Mouse (Mus musculus) intestine, postnatal 0 days (tissue): ENCODE results near the gene Card10. TPM values are rescaled to one million over a fixed set of nuclear protein-coding genes. Genes with fewer than 3 reads are reported as not detected.
A peak's percentile ranks its signal among the peaks of the same experiment; 100 is the strongest.

Source experiments
- ATAC-seq: fragments of 200-750 bp; cut with Nextera tagmentation; 2 replicates; pipeline ENCODE4 v1.8.0; 2017; ENCODE audit warnings: mild to moderate bottlenecking, moderate TSS enrichment, moderate library complexity
- H3K27ac ChIP-seq: fragments of 300-500 bp; sonication (generic); 2 replicates; pipeline ENCODE4 v1.5.1; 2014; ENCODE audit warnings: mild to moderate bottlenecking, low read depth, low read length, moderate library complexity
- H3K27me3 ChIP-seq: fragments of 300-500 bp; sonication (generic); replicated peaks from 2 replicates; pipeline ENCODE4 v1.6.1; 2014; ENCODE audit warnings: low read length, mixed read lengths; ENCODE audit not compliant: control insufficient read depth, insufficient read depth
- H3K36me3 ChIP-seq: fragments of 300-500 bp; sonication (generic); 2 replicates; pipeline ENCODE4 v1.6.1; 2014; ENCODE audit warnings: mild to moderate bottlenecking, moderate library complexity; ENCODE audit not compliant: control insufficient read depth, insufficient read depth
- H3K4me1 ChIP-seq: fragments of 300-500 bp; sonication (generic); replicated peaks from 2 replicates; pipeline ENCODE4 v1.6.1; 2014; ENCODE audit warnings: antibody characterized with exemption, low read length, mixed read lengths; ENCODE audit not compliant: control insufficient read depth, insufficient read depth
- H3K4me2 ChIP-seq: fragments of 300-500 bp; sonication (generic); replicated peaks from 2 replicates; pipeline ENCODE4 v1.6.1; 2014; ENCODE audit warnings: low read depth, mild to moderate bottlenecking, moderate library complexity
- H3K4me3 ChIP-seq: fragments of 300-500 bp; sonication (generic); 2 replicates; pipeline ENCODE4 v1.5.1; 2014; ENCODE audit warnings: low read depth, low read length
- H3K9ac ChIP-seq: fragments of 300-500 bp; sonication (generic); 2 replicates; pipeline ENCODE4 v1.6.1; 2014; ENCODE audit warnings: mild to moderate bottlenecking, low read depth, low read length
- H3K9me3 ChIP-seq: fragments of 300-500 bp; sonication (generic); 2 replicates; pipeline ENCODE4 v1.6.1; 2016; ENCODE audit warnings: mixed run types; ENCODE audit not compliant: control insufficient read depth
- CTCF ChIP-seq: sonication (generic); IDR thresholded peaks from 2 replicates; pipeline ENCODE4 v1.5.1; 2016; ENCODE audit warnings: low read depth, mild to moderate bottlenecking, control low read depth, antibody characterized with exemption, moderate library complexity
- WGBS: fragments of 180-500 bp; shearing (Covaris S2); extraction: QIAGEN DNeasy Blood & Tissue Kit; methylation state at CpG from one replicate; pipeline ENCODE4 v1.1.7; 2014; 5-methylcytosine and 5-hydroxymethylcytosine counted together
- polyA plus RNA-seq: library from polyadenylated mRNA; unstranded; fragments of >200 nt; fragmentation: Nextera tagmentation; extraction: Ambion mirVana; gene quantifications from 2 replicates; pipeline ENCODE4 v1.2.1, GENCODE M21; 2015

The Card10 gene
- polyA plus RNA-seq, 1 experiment from 2014 or later: 3.2 TPM

GRCm38 (mm10) chr15:78785961-78786360 is 16.9 kb downstream of the Card10 start:
- no peak overlapping the region for H3K4me3 ChIP-seq
- peak; percentile 40 for TF ChIP-seq CTCF
- H3K4me2 ChIP-seq: no peak overlapping the region
- WGBS: 23% methylated on average over 7 of the region's 7 CpGs
- peak overlapping the region; percentile 62; the same call in 1 of the 2 replicates for H3K27ac ChIP-seq
- peaks cover 12% of the 10 kb centered on the region; the same call in 1 of the 2 replicates for H3K36me3 ChIP-seq
- H3K4me1 ChIP-seq: 0 out of 2 replicates have a peak, but pooled peaks cover 6% of the 10 kb centered on the region
- no peaks in the 10 kb centered on the region for H3K27me3 ChIP-seq
- peak; percentile 17; the same call in 1 of the 2 replicates for ATAC-seq
- no peak overlapping the region for H3K9ac ChIP-seq
- no peaks in the 10 kb centered on the region for H3K9me3 ChIP-seq

DNA sequence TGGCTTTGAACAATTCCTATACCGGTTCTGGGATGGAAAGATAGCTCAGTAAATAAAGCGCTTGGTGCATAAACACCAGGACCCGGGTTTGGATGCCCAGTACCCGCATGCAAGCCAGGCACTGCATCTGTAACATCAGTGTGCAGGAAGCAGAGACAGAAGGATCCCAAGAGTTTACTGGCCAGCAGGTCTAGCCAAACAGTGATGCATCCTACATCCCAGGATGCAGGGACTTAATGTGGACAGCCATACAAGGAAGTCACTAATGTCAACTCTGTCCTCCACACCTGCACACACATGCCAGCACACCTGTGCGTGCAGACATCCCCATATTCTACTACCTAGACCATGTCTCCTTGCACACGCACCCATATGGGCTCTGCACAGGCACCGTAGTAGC is 17.6 kb downstream of the Card10 start:
- Histone ChIP-seq H3K4me2 (no peak overlapping the region), H3K9me3 (no peaks in the 10 kb centered on the region), H3K4me1 (peaks cover 6% of the 10 kb centered on the region; the same call in 1 of the 2 replicates), H3K36me3 (peaks cover 12% of the 10 kb centered on the region; the same call in 1 of the 2 replicates), H3K9ac (0 out of 2 replicates have a peak overlapping the region, but pooled peaks have one; percentile 3), H3K27me3 (no peaks in the 10 kb centered on the region), H3K4me3 (no peak overlapping the region), H3K27ac (no peak overlapping the region)
- TF ChIP-seq CTCF: no peak
- no peak for ATAC-seq
- WGBS: 90% methylated on average over 7 of the region's 7 CpGs

DNA sequence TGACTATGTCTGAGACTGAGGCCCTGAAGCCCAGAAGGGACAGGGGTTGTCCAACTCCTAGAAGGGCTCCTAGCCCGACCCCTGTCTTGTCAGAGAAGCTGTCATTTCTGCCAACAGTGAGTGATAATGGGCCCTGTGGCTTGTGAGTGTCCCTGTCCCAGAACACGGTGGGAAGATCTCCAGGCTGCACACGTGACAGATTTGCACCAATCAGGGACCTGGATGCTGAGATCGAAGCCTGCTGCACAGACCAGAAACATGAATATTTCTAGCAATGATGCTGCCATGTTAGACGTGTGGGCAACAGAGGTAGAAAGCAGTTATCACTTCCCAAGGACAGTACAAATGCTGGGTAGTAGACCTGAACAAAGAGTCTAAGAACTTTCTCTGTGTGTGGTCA is 18.3 kb downstream of the Card10 start:
- Histone ChIP-seq H3K27ac (no peak overlapping the region), H3K4me2 (no peak overlapping the region), H3K36me3 (peaks cover 15% of the 10 kb centered on the region; the same call in 1 of the 2 replicates), H3K9me3 (no peaks in the 10 kb centered on the region), H3K27me3 (no peaks in the 10 kb centered on the region), H3K4me3 (no peak overlapping the region), H3K9ac (no peak overlapping the region), H3K4me1 (peaks cover 6% of the 10 kb centered on the region; the same call in 1 of the 2 replicates)
- TF ChIP-seq CTCF: no peak
- 74% methylated on average over 5 of the region's 5 CpGs for WGBS
- no peak for ATAC-seq

DNA sequence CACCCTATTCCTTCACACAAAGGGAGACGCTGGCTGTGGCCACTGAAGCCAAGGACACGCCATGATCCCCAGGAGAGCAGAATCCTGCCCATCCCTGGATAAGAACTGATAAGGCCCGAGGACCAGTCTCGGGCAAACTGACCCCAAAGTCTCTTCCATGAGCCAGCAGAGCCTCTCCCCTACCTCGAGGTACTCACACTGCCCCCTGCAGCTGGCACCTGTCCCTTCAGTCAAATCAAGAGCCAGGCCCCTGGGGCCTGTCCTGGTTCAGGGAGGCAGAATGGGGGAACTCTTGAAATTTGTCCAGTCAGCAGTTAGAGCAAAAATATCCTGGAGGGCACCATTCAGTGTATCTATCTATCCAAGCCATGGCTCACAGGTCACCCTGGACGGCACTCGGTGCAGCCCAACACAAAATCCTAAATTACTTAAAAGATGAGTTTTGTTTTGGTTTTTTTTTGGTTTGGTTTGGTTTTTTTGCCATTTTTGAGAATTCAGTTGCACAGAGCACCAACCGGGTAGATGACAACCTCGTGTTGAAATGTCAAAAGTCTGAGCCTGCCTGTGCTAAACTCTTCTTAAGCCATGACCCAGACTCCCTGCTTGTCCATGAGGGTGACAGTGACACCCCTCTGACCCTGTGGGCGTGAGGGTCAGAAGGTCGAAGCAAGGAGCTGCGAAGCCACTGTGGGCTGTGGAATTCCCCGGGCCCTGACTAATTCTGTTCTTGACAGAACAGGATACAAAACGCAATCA is 20.3 kb downstream of the Card10 start:
- Histone ChIP-seq H3K4me2 (no peak overlapping the region), H3K27ac (no peak overlapping the region), H3K9ac (no peak overlapping the region), H3K4me3 (no peak overlapping the region), H3K4me1 (no peaks in the 10 kb centered on the region; the same call in 1 of the 2 replicates), H3K27me3 (no peaks in the 10 kb centered on the region), H3K36me3 (peaks cover 10% of the 10 kb centered on the region; the same call in 1 of the 2 replicates), H3K9me3 (no peaks in the 10 kb centered on the region)
- TF ChIP-seq CTCF: peak; percentile 23; the same call in 1 of the 2 replicates
- WGBS: 76% methylated on average over 14 of the region's 14 CpGs
- ATAC-seq: no peak

DNA sequence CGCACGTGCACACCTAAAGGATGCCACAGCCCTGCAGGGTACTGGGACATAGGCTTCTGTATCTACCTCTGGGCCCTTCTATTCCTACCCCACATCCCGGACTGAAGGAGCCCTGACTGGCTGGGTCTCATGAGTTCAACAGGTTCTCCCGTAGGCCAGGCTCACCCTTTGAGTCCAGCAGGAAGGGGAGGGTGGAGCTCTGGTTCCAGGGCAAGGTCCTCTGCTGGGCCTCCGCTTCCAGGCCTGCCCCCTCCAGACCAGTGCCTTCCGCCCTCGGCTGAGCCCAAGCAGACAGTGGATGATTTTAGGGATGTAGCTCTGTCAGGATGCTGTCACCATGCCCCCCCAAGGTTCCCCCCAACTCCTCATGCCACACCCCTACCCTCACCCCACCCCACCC is 21.9 kb downstream of the Card10 start:
- peaks cover 18% of the 10 kb centered on the region; the same call in 1 of the 2 replicates for H3K36me3 ChIP-seq
- no peaks in the 10 kb centered on the region for H3K9me3 ChIP-seq
- ATAC-seq: peak; percentile 57; the same call in 1 of the 2 replicates
- no peak overlapping the region for H3K9ac ChIP-seq
- TF ChIP-seq CTCF: no peak
- WGBS: 53% methylated on average over 7 of the region's 7 CpGs
- H3K4me2 ChIP-seq: no peak overlapping the region
- H3K27ac ChIP-seq: no peak overlapping the region
- H3K27me3 ChIP-seq: no peaks in the 10 kb centered on the region
- H3K4me3 ChIP-seq: no peak overlapping the region
- no peaks in the 10 kb centered on the region; the same call in 1 of the 2 replicates for H3K4me1 ChIP-seq

DNA sequence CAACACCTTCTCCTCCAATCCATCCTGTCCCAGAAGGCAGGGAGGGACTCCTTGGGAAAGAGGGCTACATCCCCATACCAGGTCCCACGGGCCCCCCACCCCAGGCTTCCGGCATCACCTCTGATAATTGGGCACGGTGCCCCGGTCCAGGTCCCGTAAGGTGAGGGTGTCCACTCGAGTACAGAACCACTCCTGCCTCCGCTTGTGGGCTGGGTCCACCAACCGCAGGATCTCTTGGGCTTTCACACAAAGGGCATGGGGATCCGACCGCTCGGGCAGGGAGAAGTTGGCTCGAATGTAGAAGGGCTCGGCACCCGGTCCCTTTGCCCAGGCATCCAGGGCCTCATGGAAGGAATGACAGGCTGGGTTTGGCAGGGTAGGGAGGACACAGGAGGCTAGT is 22.5 kb downstream of the Card10 start:
- ATAC-seq: no peak
- Histone ChIP-seq H3K27ac (no peak overlapping the region), H3K27me3 (no peaks in the 10 kb centered on the region), H3K4me1 (no peaks in the 10 kb centered on the region; the same call in 1 of the 2 replicates), H3K9me3 (no peaks in the 10 kb centered on the region), H3K36me3 (peaks cover 23% of the 10 kb centered on the region; the same call in 1 of the 2 replicates), H3K4me2 (no peak overlapping the region), H3K9ac (no peak overlapping the region), H3K4me3 (no peak overlapping the region)
- TF ChIP-seq CTCF: no peak
- 96% methylated on average over 14 of the region's 14 CpGs for WGBS
